Mouse (Mus musculus): ENCODE results near the gene Gldn. TPM values are rescaled to one million over a fixed set of nuclear protein-coding genes. Genes with fewer than 3 reads are reported as not detected.

Gene Gldn
- polyA plus RNA-seq (2015; fragmentation: Illumina TruSeq; extraction: RNeasy Lipid Tissue Mini Kit (QIAGEN cat#74804); ENCODE audit: insufficient read depth, low read depth, low replicate concordance): not detected

DNA sequence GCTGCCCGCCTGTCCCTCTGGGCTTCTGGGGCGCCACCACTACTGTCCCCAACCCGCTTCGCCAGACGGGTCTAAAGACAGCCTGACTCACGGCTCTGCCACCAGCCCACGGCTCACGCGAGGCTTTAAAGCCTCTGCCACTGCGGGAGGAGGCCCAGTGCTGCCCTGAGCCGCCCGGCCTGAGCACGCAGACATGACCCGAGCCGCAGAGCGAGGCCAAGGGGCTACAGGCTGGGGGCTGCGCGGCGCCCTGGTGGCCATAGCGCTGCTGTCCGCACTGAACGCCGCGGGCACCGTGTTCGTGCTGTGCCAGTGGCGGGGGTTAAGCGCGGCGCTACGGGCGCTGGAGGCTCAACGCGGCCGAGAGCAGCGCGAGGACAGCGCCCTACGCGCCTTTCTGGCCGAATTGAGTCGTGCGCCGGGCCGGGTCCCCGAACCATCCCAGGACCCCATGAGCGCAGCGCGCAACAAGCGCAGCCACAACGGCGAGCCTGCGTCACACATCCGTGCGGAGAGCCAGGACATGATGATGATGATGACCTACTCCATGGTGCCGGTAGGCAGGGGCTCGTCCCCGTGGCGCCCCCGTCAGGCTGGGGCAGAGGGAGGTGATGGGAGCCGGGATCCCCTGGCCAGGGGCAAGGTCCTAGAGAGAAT is at the start of gene Gldn:
Gene Gldn (plus strand): TSS at position 156 of the 657 bp plus-strand sequence.

DNA sequence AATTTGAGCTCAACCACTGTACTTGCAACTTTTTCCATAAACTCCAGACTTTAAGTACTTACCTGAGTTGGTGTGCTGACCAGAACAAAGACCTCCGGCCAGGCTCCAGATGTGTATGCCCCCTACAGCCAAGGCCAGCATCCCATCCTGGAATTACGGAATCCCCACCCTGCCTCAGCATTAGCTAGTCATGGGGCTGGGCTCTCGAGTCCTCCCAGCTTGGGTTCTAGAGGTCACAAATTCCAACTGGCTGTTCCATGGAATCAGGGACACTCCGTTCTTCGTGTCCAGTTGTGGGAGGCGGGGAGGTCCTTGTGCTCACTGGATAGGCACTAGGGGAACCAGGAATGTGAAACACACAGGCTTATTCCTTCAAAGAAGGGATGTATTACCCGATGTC is 18.3 kb upstream of the Gldn start, which contains the start of gene Cyp19a1:
Gene Cyp19a1 (minus strand): TSS at position 101 of the 400 bp plus-strand sequence.

Other genes starting within 250 kb of the Gldn start
- gene Tnfaip8l3, start 218.1 kb upstream of the Gldn start, polyA plus RNA-seq (2015; fragmentation: Illumina TruSeq; extraction: RNeasy Lipid Tissue Mini Kit (QIAGEN cat#74804); ENCODE audit: insufficient read depth, low read depth, low replicate concordance): not detected
- gene Cyp19a1, start 18.4 kb upstream of the Gldn start, polyA plus RNA-seq (2015; fragmentation: Illumina TruSeq; extraction: RNeasy Lipid Tissue Mini Kit (QIAGEN cat#74804); ENCODE audit: insufficient read depth, low read depth, low replicate concordance): not detected
- gene Dmxl2, start 215.1 kb downstream of the Gldn start, polyA plus RNA-seq (2015; fragmentation: Illumina TruSeq; extraction: RNeasy Lipid Tissue Mini Kit (QIAGEN cat#74804); ENCODE audit: insufficient read depth, low read depth, low replicate concordance): 8.7 TPM

Measured in pancreas, adult 10 weeks (tissue).